Mouse (Mus musculus): ENCODE measurements around the gene Olfr1229. TPM values are rescaled to one million over a fixed set of nuclear protein-coding genes. Genes with fewer than 3 reads are reported as not detected.

The Olfr1229 gene
- polyA plus RNA-seq (2015; fragmentation: Nextera tagmentation; extraction: Ambion mirVana) = not detected in 2 replicates

DNA sequence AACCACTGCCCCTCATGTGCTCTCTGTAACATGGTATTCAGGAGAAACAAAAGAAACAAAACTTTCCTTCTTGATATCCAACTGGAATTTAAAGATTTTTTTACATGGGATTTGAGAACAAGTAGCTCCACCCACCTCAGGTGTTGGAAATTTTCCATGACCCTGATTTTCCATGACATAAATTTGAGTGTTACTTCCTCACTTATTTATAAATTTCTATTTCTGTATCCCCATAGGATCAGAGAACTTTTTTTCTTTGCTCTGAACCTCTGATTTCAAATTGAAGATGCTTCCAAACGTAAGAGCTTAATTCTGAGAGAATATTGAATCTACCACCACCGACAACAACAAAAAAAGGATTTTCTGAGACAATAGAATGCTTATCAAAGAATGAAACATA, at the start of gene Olfr1229:
Olfr1229 (minus strand) TSS at position 101 of the 400 bp plus-strand sequence.

DNA sequence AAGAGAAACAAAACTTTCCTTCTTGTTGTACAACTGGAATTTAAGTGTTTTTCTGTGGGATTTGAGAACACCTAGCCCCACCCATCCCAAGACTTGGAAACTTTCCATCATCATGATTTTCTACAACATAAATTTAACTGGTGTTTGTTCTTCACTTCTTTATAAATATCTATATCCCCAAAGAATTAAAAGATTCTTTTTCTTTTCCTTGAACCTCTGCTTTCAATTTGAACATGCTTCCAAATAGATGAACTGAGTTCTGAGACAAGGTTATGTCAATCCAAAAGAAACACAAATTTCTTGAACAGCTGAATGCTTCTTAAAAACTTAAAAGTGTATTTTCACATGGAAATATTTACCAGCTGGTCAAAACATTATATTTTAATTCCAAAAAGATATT, 41.8 kb upstream of the Olfr1229 start, which contains the start of gene Olfr1232:
Olfr1232 (minus strand) TSS at position 101 of the 400 bp plus-strand sequence.

DNA sequence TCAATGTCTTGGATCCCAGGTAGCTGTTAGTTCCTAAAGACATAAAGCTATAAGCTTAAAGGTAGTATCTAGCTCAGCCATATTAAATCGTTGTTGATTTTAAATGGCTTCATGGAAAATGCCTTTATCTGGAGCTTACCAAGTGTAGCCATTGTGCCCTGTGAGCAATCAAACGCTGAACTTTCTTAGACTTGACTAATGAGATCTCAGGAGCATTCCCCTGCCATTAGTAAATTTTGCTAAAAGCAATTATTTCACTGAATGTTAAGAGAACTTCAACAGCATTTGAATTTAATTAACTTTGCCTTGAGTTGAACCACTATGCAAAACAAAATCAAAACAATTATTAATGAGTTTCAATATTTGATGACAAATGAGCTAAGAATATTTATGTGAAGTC, 19.2 kb upstream of the Olfr1229 start, which contains the start of gene Olfr1231:
Olfr1231 (minus strand) TSS at position 101 of the 400 bp plus-strand sequence.

DNA sequence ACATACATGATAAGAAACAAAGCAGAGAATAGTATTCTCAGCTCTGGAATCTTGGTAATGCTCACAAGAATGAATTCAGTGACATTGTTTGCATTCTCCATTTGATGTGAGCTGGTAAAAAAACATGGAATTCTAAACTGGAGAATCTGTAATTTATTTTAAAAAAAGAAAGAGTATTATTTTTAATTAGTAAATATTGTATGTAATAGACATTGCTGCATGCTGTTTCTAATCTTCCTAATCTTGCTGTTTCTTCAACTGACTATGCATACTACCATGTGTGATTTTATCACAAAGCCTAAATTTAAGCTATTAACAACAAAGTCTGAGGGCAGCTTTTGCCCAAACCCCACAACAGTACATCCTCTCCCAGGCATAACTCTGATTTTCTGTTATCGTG, 9.4 kb upstream of the Olfr1229 start, which contains the start of gene Olfr1230:
Olfr1230 (minus strand) TSS at position 101 of the 400 bp plus-strand sequence.

DNA sequence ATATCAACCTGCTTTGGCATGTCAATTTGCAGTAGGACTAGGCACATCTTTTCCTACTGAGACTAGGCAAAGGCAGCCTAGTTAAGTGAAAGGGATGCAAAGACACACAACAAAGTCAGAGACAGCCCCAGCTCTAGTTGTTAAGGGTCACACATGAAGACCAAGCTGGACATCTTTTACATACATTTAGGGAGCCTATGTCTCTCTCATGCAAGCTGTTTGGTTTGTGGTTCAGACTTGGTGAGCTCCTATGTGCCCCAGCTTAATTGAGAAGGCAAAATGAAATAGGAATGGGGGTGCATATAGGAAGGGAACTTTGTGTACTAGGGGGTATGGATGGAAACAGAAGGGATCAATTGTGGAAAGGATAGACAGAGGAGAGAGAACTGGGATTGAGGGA, 33.9 kb downstream of the Olfr1229 start, which contains the start of gene Olfr1228:
Olfr1228 (minus strand) TSS at position 101 of the 400 bp plus-strand sequence.

Other genes with a start within 250 kb of the Olfr1229 start
- not detected in 2 replicates for gene Olfr1218, start 226.8 kb downstream of the Olfr1229 start, polyA plus RNA-seq (2015; fragmentation: Nextera tagmentation; extraction: Ambion mirVana)
- not detected in 2 replicates for gene Olfr1219, start 204.5 kb downstream of the Olfr1229 start, polyA plus RNA-seq (2015; fragmentation: Nextera tagmentation; extraction: Ambion mirVana)
- gene Olfr1220, start 181.2 kb downstream of the Olfr1229 start, polyA plus RNA-seq (2015; fragmentation: Nextera tagmentation; extraction: Ambion mirVana) = not detected in 2 replicates
- not detected in 2 replicates for gene Olfr1221, start 170.7 kb downstream of the Olfr1229 start, polyA plus RNA-seq (2015; fragmentation: Nextera tagmentation; extraction: Ambion mirVana)
- gene Olfr1222, start 155.0 kb downstream of the Olfr1229 start, polyA plus RNA-seq (2015; fragmentation: Nextera tagmentation; extraction: Ambion mirVana) = not detected in 2 replicates
- not detected in 2 replicates for gene Olfr1223, start 136.5 kb downstream of the Olfr1229 start, polyA plus RNA-seq (2015; fragmentation: Nextera tagmentation; extraction: Ambion mirVana)
- not detected in 2 replicates for gene Olfr1224-ps1, start 123.9 kb downstream of the Olfr1229 start, polyA plus RNA-seq (2015; fragmentation: Nextera tagmentation; extraction: Ambion mirVana)
- gene Olfr1225, start 113.3 kb downstream of the Olfr1229 start, polyA plus RNA-seq (2015; fragmentation: Nextera tagmentation; extraction: Ambion mirVana) = not detected in 2 replicates
- gene Olfr1226, start 88.0 kb downstream of the Olfr1229 start, polyA plus RNA-seq (2015; fragmentation: Nextera tagmentation; extraction: Ambion mirVana) = not detected in 2 replicates
- not detected in 2 replicates for gene Olfr1228, start 34.0 kb downstream of the Olfr1229 start, polyA plus RNA-seq (2015; fragmentation: Nextera tagmentation; extraction: Ambion mirVana)
- gene Olfr1230, start 9.3 kb upstream of the Olfr1229 start, polyA plus RNA-seq (2015; fragmentation: Nextera tagmentation; extraction: Ambion mirVana) = not detected in 2 replicates
- gene Olfr1231, start 19.1 kb upstream of the Olfr1229 start, polyA plus RNA-seq (2015; fragmentation: Nextera tagmentation; extraction: Ambion mirVana) = not detected in 2 replicates
- not detected in 2 replicates for gene Olfr1232, start 41.7 kb upstream of the Olfr1229 start, polyA plus RNA-seq (2015; fragmentation: Nextera tagmentation; extraction: Ambion mirVana)
- not detected in 2 replicates for gene Olfr1233, start 54.4 kb upstream of the Olfr1229 start, polyA plus RNA-seq (2015; fragmentation: Nextera tagmentation; extraction: Ambion mirVana)
- not detected in 2 replicates for gene Olfr1234, start 76.9 kb upstream of the Olfr1229 start, polyA plus RNA-seq (2015; fragmentation: Nextera tagmentation; extraction: Ambion mirVana)
- gene Olfr1238, start 121.7 kb upstream of the Olfr1229 start, polyA plus RNA-seq (2015; fragmentation: Nextera tagmentation; extraction: Ambion mirVana) = not detected in 2 replicates
- not detected in 2 replicates for gene Olfr1239, start 132.4 kb upstream of the Olfr1229 start, polyA plus RNA-seq (2015; fragmentation: Nextera tagmentation; extraction: Ambion mirVana)
- not detected in 2 replicates for gene Olfr1240, start 155.0 kb upstream of the Olfr1229 start, polyA plus RNA-seq (2015; fragmentation: Nextera tagmentation; extraction: Ambion mirVana)
- not detected in 2 replicates for gene Olfr1241, start 199.1 kb upstream of the Olfr1229 start, polyA plus RNA-seq (2015; fragmentation: Nextera tagmentation; extraction: Ambion mirVana)
- not detected in 2 replicates for gene Olfr1242, start 210.3 kb upstream of the Olfr1229 start, polyA plus RNA-seq (2015; fragmentation: Nextera tagmentation; extraction: Ambion mirVana)
- gene Olfr1243, start 243.5 kb upstream of the Olfr1229 start, polyA plus RNA-seq (2015; fragmentation: Nextera tagmentation; extraction: Ambion mirVana) = not detected in 2 replicates

All from adrenal gland, postnatal 0 days (tissue).